Mouse (Mus musculus): ENCODE data around the gene Npsr1.

Npsr1 gene

DNA sequence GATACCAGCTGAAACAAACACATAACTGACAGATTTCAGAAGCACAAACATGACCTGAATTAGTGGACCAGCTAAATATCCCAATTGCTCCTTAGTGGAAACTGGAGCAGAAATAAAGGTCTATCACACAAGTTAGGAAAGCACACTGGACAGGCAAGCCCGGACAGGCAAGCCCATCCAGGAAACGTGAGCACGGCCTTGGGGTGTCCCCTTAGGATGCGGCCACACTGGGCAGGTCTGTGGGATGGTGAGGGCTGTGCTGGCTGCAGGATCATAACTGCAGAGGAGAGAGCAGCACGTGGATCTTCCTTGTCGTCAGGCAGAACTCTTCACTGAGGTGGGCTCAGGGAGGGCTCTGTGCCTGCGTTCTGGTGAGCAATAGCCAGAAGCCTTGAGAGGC, at the start of gene Npsr1:
Gene Npsr1 (plus strand): TSS at position 301 of the 400 bp plus-strand sequence.
- DNase-seq (ENCODE audit: low spot score in 2 of 2): no peak

DNA sequence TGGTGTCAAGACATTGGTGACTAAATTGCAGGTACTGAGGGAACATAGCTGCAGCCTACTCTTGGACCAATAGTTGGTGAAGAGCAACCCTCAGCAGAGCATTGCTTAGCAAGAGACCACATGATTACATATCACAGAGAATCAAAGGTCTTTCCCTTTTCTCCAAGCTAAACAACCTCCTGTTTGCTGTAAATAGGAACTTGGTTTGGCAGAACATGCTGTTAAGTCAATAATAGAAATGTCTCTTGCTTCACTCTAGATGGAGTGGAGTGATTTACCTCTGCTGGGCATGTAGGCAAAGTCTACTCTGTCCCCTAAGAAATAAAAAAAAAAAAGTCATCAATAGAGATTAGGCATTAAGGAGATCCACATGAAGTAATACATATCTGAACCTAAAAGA, 46.3 kb upstream of the Npsr1 start:
- DNase-seq (ENCODE audit: low spot score in 2 of 2): no peak

DNA sequence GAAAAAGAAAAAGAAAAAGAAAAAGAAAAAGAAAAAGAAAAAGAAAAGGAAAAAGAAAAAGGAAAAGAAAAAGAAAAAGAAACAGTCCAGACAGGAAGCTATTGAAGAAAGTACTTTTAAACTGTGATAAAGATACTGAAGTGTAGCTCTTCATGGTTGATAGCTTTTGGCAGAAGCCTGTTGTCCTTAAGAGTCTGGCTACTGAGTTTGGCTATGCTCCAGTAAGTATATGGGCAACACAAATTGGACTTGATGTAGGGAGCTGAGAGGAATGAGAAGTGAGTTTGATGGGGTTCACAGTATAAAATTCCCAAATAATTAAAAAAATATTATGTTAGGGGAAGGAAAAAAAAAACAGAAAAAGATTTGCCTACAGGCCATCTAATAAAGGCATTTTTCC, 34.5 kb upstream of the Npsr1 start:
- no peak for DNase-seq (ENCODE audit: low spot score in 2 of 2)

GRCm38 (mm10) chr9:24071664-24072063, 26.1 kb upstream of the Npsr1 start:
- DNase-seq (ENCODE audit: low spot score in 2 of 2): no peak

- no peak for DNase-seq (ENCODE audit: low spot score in 2 of 2)
These were observed 20.2 kb upstream of the Npsr1 start for GRCm38 (mm10) chr9:24077596-24077995.

DNA sequence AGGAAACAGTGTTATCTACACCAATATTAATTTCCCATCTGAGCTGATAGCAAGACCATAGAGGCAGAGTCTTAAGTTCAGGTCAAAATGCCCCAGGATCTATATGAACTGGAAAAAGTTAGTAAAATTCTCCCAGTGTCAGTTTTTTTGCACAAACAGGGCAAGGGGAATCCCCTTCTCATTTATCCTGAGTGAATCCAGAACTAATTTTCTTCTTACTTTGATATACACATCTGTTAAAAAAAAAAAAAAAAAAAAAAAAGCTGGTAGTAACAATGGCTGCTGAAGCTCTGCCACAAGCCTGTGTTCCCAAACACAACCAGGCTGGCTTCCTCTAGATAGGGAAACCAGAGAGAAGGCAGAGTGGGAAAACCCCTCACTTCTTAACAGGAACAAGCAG, 5.9 kb upstream of the Npsr1 start:
- DNase-seq (ENCODE audit: low spot score in 2 of 2): no peak

DNA sequence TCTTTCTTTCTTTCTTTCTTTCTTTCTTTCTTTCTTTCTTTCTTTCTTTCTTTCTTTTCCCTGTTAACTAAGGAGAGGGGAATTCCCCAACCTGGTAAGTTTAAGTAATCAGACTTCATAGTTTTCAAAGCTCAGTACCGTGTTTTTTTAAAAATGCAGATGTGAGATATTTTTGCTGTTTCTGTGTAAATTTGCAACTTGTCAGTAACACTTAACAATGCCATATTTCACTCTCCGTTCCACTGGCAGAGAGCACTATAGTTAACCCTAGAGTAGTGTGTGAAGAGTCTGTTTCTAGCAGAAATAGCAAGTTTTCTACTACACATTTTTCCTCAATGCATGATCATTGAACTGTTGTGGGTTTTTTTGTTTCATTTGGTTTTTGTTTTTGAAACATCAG, 730 bp downstream of the Npsr1 start:
- DNase-seq (ENCODE audit: low spot score in 2 of 2): no peak

- no peak for DNase-seq (ENCODE audit: low spot score in 2 of 2)
These were observed 1.8 kb downstream of the Npsr1 start for GRCm38 (mm10) chr9:24099631-24100030.

- DNase-seq (ENCODE audit: low spot score in 2 of 2): no peak
These were observed 21.6 kb downstream of the Npsr1 start for GRCm38 (mm10) chr9:24119423-24119822.

DNA sequence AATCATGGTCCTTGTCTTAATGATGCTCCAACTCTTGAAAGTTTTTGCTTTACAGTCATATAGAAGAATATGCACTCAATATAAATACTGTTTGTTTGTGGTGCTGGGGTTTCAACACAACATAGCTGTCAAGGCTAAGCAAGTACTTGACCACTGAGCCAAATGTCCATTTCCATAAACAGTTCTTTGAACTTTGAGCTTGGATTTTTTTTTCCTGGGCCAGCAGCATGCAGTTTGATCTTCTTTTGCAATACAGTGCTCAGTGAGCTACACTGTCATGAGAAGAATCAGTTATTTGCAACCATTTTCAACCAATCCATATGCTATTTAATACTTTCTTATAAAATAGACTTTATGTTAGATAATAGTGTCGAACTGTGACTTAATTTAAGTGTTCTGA, 35.3 kb downstream of the Npsr1 start:
- no peak for DNase-seq (ENCODE audit: low spot score in 2 of 2)

GRCm38 (mm10) chr9:24136354-24136753, 38.6 kb downstream of the Npsr1 start:
- DNase-seq (ENCODE audit: low spot score in 2 of 2): no peak

- no peak for DNase-seq (ENCODE audit: low spot score in 2 of 2)
These were observed 46.5 kb downstream of the Npsr1 start for GRCm38 (mm10) chr9:24144341-24144740.

DNA sequence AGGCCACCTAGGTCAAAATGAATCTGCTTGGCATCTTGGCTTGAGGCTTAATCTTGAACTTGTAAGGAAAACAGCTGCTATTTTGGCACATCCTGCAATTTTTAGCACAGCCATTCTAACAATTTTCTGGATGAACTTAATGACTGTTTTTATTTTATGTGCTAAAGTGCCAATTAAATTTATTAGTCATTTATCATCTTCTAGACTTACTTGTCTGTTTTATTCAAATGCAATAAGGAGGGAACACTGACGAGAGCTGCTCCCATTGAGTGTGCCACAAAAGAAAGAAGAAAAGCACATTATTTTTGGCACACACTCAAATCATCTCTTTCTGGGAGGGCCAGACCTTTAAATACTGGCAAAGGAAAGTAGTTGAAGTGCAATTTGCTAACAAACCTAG, 59.4 kb downstream of the Npsr1 start:
- no peak for DNase-seq (ENCODE audit: low spot score in 2 of 2)

DNA sequence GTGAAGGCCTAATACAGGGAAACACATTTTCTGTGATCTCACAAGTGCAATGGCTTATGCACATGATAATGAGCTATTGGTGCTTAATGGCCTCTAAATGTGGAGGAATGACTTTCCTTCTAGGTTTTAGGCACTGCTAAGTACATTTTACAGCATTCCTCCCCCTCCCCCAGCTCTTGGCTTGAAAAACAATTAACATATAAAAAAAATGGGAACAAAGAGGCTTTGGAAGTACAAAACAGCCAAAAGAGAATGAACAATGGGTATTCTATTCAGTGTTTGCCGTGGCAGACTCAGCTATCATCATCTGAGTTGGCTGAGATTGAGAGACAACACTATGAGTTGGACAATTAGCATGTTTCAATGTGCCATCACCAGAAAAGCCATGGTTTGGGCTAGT, 62.6 kb downstream of the Npsr1 start:
- no peak for DNase-seq (ENCODE audit: low spot score in 2 of 2)

- DNase-seq (ENCODE audit: low spot score in 2 of 2): no peak
These were observed 70.7 kb downstream of the Npsr1 start for GRCm38 (mm10) chr9:24168501-24168900.

DNA sequence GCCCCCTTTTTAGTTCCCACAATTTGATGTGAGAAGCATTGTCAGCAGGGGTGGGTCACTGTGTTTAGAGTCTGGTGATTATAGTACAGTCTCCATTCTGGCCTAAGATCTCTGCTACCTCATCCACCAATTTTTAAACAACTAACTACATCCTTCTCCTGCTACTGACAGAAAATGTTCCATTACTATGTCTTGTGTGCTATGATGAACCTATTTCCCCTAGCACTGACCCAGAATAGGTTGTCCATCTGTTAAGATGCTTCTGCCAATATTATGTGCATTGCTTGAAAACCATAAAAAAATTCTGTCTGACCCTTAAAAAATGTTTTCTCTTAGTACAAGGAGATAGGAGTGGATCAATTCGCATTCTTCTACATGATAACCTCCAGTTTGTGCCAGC, 72.9 kb downstream of the Npsr1 start:
- no peak for DNase-seq (ENCODE audit: low spot score in 2 of 2)

GRCm38 (mm10) chr9:24178744-24179143, 80.9 kb downstream of the Npsr1 start:
- no peak for DNase-seq (ENCODE audit: low spot score in 2 of 2)

- DNase-seq (ENCODE audit: low spot score in 2 of 2): no peak
These were observed 83.1 kb downstream of the Npsr1 start for GRCm38 (mm10) chr9:24180926-24181325.

DNA sequence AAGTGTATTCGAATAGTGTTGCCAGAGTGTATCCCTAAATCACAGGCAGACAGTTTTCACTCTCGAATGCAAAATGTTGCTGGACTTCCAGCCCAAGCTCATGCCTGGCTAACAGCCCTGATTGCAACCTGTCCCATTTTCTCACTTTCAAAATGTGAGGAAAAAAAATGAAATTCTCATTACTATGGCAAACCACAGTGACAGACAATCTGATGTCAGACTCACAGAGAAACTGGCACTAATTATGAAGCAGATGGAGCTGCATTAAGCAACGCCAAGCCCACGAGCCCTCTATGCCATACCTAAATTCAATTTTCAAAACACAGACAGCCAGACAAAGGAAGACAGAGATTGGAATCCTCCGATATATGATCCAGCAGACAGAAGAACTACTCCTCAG, 88.5 kb downstream of the Npsr1 start:
- no peak for DNase-seq (ENCODE audit: low spot score in 2 of 2)

DNA sequence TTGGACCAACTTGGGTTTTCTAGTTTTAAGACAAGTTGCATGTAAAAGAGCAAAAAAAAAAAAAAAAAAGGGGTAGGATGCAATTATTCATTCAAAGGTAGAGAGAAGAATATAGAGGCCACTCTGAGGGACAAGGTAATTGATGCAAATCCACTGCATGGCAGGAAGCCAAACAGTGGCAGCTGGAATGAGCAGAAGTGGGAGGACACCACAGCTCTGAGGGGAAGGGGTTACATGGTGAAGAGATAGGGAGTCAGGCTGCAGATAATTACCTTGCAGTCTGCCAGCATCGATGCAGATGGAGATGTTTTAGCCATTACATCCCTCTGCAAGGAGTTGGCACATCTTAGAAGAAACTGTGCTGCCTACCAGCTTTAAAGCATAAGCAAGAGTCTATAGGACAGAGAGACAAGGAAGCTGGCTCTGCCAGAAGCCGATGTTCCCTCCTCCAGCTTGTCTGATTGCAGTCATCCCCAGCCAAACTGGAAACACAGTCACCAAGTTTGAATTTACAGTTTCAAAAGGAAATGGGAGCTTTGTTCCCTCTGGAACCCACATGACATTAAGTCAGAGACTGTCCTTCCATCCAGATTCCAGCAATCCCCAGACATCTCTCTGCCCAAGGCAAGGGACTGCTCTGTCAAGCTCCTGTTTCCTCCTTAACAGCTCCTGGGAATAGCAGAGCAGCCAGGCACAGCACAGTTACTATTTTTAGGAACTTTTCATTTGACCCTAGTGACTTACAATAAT, 91.9 kb downstream of the Npsr1 start:
- DNase-seq (ENCODE audit: low spot score in 2 of 2): no peak

GRCm38 (mm10) chr9:24190261-24190588, 92.4 kb downstream of the Npsr1 start:
- DNase-seq (ENCODE audit: low spot score in 2 of 2): no peak

- no peak for DNase-seq (ENCODE audit: low spot score in 2 of 2)
These were observed 100.5 kb downstream of the Npsr1 start for GRCm38 (mm10) chr9:24198254-24198653.

- no peak for DNase-seq (ENCODE audit: low spot score in 2 of 2)
These were observed 113.8 kb downstream of the Npsr1 start for GRCm38 (mm10) chr9:24211636-24212035.

DNA sequence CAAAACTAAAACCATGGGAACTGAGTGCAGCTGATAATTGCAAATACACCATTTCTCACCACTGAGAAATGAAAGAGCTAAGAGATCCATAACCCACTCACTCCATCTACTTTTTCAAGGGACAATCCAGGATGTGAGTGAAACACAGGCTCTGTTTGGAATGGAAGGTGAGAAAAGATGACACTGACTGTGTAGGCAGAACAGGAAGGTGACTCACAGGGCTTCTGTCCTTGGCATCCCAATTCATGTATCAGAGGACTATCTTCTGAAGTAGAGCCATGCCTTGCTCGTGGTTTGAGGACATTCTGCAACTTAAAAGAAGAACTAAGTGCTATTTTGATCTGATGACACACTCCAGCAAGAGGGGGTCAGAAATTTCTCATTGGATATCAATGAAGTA, 119.9 kb downstream of the Npsr1 start:
- DNase-seq (ENCODE audit: low spot score in 2 of 2): no peak
